Mouse (Mus musculus): ENCODE data around the gene 6430571L13Rik.

6430571L13Rik gene

GRCm38 (mm10) chr9:107340267-107340859, at the start of gene 6430571L13Rik:
Gene 6430571L13Rik (plus strand): TSS chr9:107340602.
- peak; percentile 94 for DNase-seq (ENCODE audit: low read depth, low spot score)

GRCm38 (mm10) chr9:107290897-107291296, 49.5 kb upstream of the 6430571L13Rik start:
- peak; percentile 56 for DNase-seq (ENCODE audit: low read depth, low spot score)

- DNase-seq (ENCODE audit: low read depth, low spot score), result peak; percentile 70
Observed at GRCm38 (mm10) chr9:107294249-107294648, 46.2 kb upstream of the 6430571L13Rik start.

- no peak for DNase-seq (ENCODE audit: low read depth, low spot score)
Observed at GRCm38 (mm10) chr9:107295616-107296015, 44.8 kb upstream of the 6430571L13Rik start.

- DNase-seq (ENCODE audit: low read depth, low spot score), result no peak
Observed at GRCm38 (mm10) chr9:107296016-107296040, 44.6 kb upstream of the 6430571L13Rik start, which contains the start of gene Cish. Gene Cish (plus strand): TSS chr9:107296026.

GRCm38 (mm10) chr9:107296041-107296440, 44.4 kb upstream of the 6430571L13Rik start:
- DNase-seq (ENCODE audit: low read depth, low spot score), result no peak

- peak; percentile 96 for DNase-seq (ENCODE audit: low read depth, low spot score)
Observed at GRCm38 (mm10) chr9:107296501-107296965, 43.9 kb upstream of the 6430571L13Rik start.

- no peak for DNase-seq (ENCODE audit: low read depth, low spot score)
Observed at GRCm38 (mm10) chr9:107297059-107297458, 43.3 kb upstream of the 6430571L13Rik start.

GRCm38 (mm10) chr9:107297658-107298057, 42.7 kb upstream of the 6430571L13Rik start:
- DNase-seq (ENCODE audit: low read depth, low spot score), result no peak

GRCm38 (mm10) chr9:107298059-107298780, 42.2 kb upstream of the 6430571L13Rik start:
- no peak for DNase-seq (ENCODE audit: low read depth, low spot score)

- peak; percentile 28 for DNase-seq (ENCODE audit: low read depth, low spot score)
Observed at GRCm38 (mm10) chr9:107298876-107299275, 41.5 kb upstream of the 6430571L13Rik start.

GRCm38 (mm10) chr9:107299783-107300182, 40.6 kb upstream of the 6430571L13Rik start:
- no peak for DNase-seq (ENCODE audit: low read depth, low spot score)

- no peak for DNase-seq (ENCODE audit: low read depth, low spot score)
Observed at GRCm38 (mm10) chr9:107300224-107300973, 40.0 kb upstream of the 6430571L13Rik start.

GRCm38 (mm10) chr9:107301554-107302331, 38.7 kb upstream of the 6430571L13Rik start:
- DNase-seq (ENCODE audit: low read depth, low spot score), result no peak

GRCm38 (mm10) chr9:107302592-107302991, 37.8 kb upstream of the 6430571L13Rik start:
- DNase-seq (ENCODE audit: low read depth, low spot score), result no peak

GRCm38 (mm10) chr9:107303121-107303820, 37.1 kb upstream of the 6430571L13Rik start:
- DNase-seq (ENCODE audit: low read depth, low spot score), result no peak

GRCm38 (mm10) chr9:107303900-107304299, 36.5 kb upstream of the 6430571L13Rik start:
- DNase-seq (ENCODE audit: low read depth, low spot score), result no peak

- DNase-seq (ENCODE audit: low read depth, low spot score), result no peak
Observed at GRCm38 (mm10) chr9:107304383-107304782, 36.0 kb upstream of the 6430571L13Rik start.

- no peak for DNase-seq (ENCODE audit: low read depth, low spot score)
Observed at GRCm38 (mm10) chr9:107305012-107305411, 35.4 kb upstream of the 6430571L13Rik start.

GRCm38 (mm10) chr9:107305601-107306542, 34.5 kb upstream of the 6430571L13Rik start:
- DNase-seq (ENCODE audit: low read depth, low spot score), result no peak

All from ES-CJ7 (cell line).